Mouse (Mus musculus): Measurements from ENCODE around the gene Gm42372.

GRCm38 (mm10) chr7:17024141-17024540, 41.3 kb downstream of the Gm42372 start:
- TF ChIP-seq CTCF (IDR thresholded peaks at IDR 0.05 in 2 of 3, conservative IDR thresholded peaks at IDR 0.05 in 1 of 3; ENCODE audit: control insufficient read depth in 1 of 3, insufficient read depth in 1 of 3, low read depth in 2 of 3, low read length in 3 of 3, poor library complexity in 1 of 3, severe bottlenecking in 1 of 3) (no peak), SMC3 (IDR thresholded peaks at IDR 0.05; ENCODE audit: low read depth, low read length) (no peak), POLR2A (IDR thresholded peaks at IDR 0.05; ENCODE audit: control insufficient read depth in 1 of 2, insufficient read depth in 1 of 2, low read depth in 1 of 2, low read length in 2 of 2, poor library complexity in 1 of 2) (no peak), POLR2AphosphoS2 (IDR thresholded peaks at IDR 0.05; ENCODE audit: low read length) (no peak), USF1 (IDR thresholded peaks at IDR 0.05; ENCODE audit: low read depth, low read length) (no peak), GATA1 (IDR thresholded peaks at IDR 0.05; ENCODE audit: low read depth, low read length) (no peak), RCOR1 (IDR thresholded peaks at IDR 0.05; ENCODE audit: low read depth, low read length) (no peak), HCFC1 (IDR thresholded peaks at IDR 0.05; ENCODE audit: low read depth, low read length) (no peak), CHD1 (IDR thresholded peaks at IDR 0.05; ENCODE audit: low read depth, low read length) (no peak), TBP (IDR thresholded peaks at IDR 0.05; ENCODE audit: low read depth, low read length) (no peak), ZKSCAN1 (IDR thresholded peaks at IDR 0.05; ENCODE audit: low read depth, low read length) (no peak), NELFE (IDR thresholded peaks at IDR 0.05; ENCODE audit: low read depth, low read length) (no peak), EP300 (IDR thresholded peaks at IDR 0.05; ENCODE audit: low read depth in 1 of 2, low read length in 2 of 2) (no peak)

Measured in MEL (cell line).